12 mouse cellular contexts compared by ENCODE assay signal in genomic region chr7:144684947-144685346, GRCm38 (mm10).
DNase-seq lines count a peak whose midpoint lies in the region; ATAC-seq and TF ChIP-seq lines count a peak whose summit lies in the region.
"Had no signal": no experiment of that assay in that cellular context is flagged by ENCODE, and none has a peak within 500 bp of the region (broad histone marks: within the 10 kb centered on the region; RNA-seq: fewer than 3 reads in every experiment).

No protein-coding gene starts in this region.

- H3K4me3 ChIP-seq in heart, embryonic 11.5 days (ENCODE audit: low read depth, low read length): no peak overlapping the region
- H3K4me3 ChIP-seq in midbrain, embryonic 10.5 days: no peak overlapping the region
- H3K4me3 ChIP-seq in midbrain, embryonic 16.5 days (ENCODE audit: low read depth, low read length): no peak overlapping the region
- no peak overlapping the region for H3K4me3 ChIP-seq in thymus, adult 2 months (ENCODE audit: control insufficient read depth, insufficient read depth, low read length)
- H3K4me3 ChIP-seq: hindbrain, embryonic 12.5 days had no signal

- peaks cover 10% of the 10 kb centered on the region for H3K4me1 ChIP-seq in heart, embryonic 11.5 days (ENCODE audit: control insufficient read depth, insufficient read depth, low read length)
- H3K4me1 ChIP-seq in midbrain, embryonic 10.5 days: peaks cover 25% of the 10 kb centered on the region
- no peaks in the 10 kb centered on the region for H3K4me1 ChIP-seq in midbrain, embryonic 16.5 days (ENCODE audit: control insufficient read depth, insufficient read depth, low read length)
- no peaks in the 10 kb centered on the region for H3K4me1 ChIP-seq in thymus, adult 2 months (replicated peaks; ENCODE audit: control insufficient read depth, insufficient read depth, low read length)

- H3K27me3 ChIP-seq in heart, embryonic 11.5 days (ENCODE audit: control insufficient read depth, insufficient read depth, low read length): peaks cover 12% of the 10 kb centered on the region
- peaks cover 16% of the 10 kb centered on the region for H3K27me3 ChIP-seq in midbrain, embryonic 10.5 days (ENCODE audit: low read depth, poor library complexity, severe bottlenecking)
- H3K27me3 ChIP-seq in midbrain, embryonic 16.5 days (ENCODE audit: control insufficient read depth, insufficient read depth, low read depth, low read length): peaks cover under 1% of the 10 kb centered on the region; the same call in 1 of the 2 replicates
- H3K27me3 ChIP-seq in thymus, adult 2 months (ENCODE audit: control insufficient read depth, insufficient read depth, low read length): no peaks in the 10 kb centered on the region

- no peak overlapping the region for H3K9ac ChIP-seq in heart, embryonic 11.5 days (ENCODE audit: low read depth, low read length)
- H3K9ac ChIP-seq in midbrain, embryonic 16.5 days (ENCODE audit: low read depth, low read length): no peak overlapping the region
- H3K9ac ChIP-seq: hindbrain, embryonic 12.5 days had no signal

- no peaks in the 10 kb centered on the region for H3K36me3 ChIP-seq in heart, embryonic 11.5 days (ENCODE audit: control insufficient read depth, insufficient read depth, low read length)
- peaks cover 54% of the 10 kb centered on the region for H3K36me3 ChIP-seq in midbrain, embryonic 10.5 days
- H3K36me3 ChIP-seq in midbrain, embryonic 16.5 days (ENCODE audit: control insufficient read depth, insufficient read depth, low read length): no peaks in the 10 kb centered on the region
- no peaks in the 10 kb centered on the region for H3K36me3 ChIP-seq in thymus, adult 2 months (ENCODE audit: control insufficient read depth, insufficient read depth, low read length)
- H3K36me3 ChIP-seq: hindbrain, embryonic 12.5 days had no signal

- H3K9me3 ChIP-seq in heart, embryonic 11.5 days (replicated peaks; ENCODE audit: control insufficient read depth, low read length): no peaks in the 10 kb centered on the region
- H3K9me3 ChIP-seq in midbrain, embryonic 10.5 days (replicated peaks): peaks cover 6% of the 10 kb centered on the region; the same call in 1 of the 2 replicates
- no peaks in the 10 kb centered on the region for H3K9me3 ChIP-seq in midbrain, embryonic 16.5 days (replicated peaks; ENCODE audit: control insufficient read depth, low read length, poor library complexity, severe bottlenecking)
- H3K9me3 ChIP-seq: hindbrain, embryonic 12.5 days had no signal

- H3K4me2 ChIP-seq in heart, embryonic 11.5 days: no peak overlapping the region
- H3K4me2 ChIP-seq in midbrain, embryonic 16.5 days (ENCODE audit: low read length): no peak overlapping the region
- H3K4me2 ChIP-seq: hindbrain, embryonic 12.5 days had no signal

- no peak for DNase-seq in heart, adult 18-20 months
- no peak for DNase-seq in midbrain, embryonic 10.5 days (ENCODE audit: low spot score)
- DNase-seq in fibroblast of lung, adult 2 months (ENCODE audit: low read depth): peak; percentile 90
- no peak for DNase-seq in embryo, embryonic 10 days (ENCODE audit: low spot score)
- DNase-seq in thymus, adult 2 months: no peak
- DNase-seq: cerebellum, adult 9-11 months; liver had no signal

- TF ChIP-seq POLR2A in thymus, adult 2 months (IDR thresholded peaks at IDR 0.05; ENCODE audit: control insufficient read depth, extremely low read depth, insufficient read depth, low read length, poor library complexity): no peak

- 45% methylated on average over 4 of the region's 4 CpGs for WGBS in heart, embryonic 11.5 days (ENCODE audit: insufficient replicate concordance)
- 74% methylated on average over 4 of the region's 4 CpGs for WGBS in midbrain, embryonic 10.5 days
- 63% methylated on average over 4 of the region's 4 CpGs for WGBS in midbrain, embryonic 16.5 days
- 19% methylated on average over 4 of the region's 4 CpGs for WGBS in thymus, adult 2 months

- ATAC-seq in heart, embryonic 11.5 days (replicated peaks; ENCODE audit: insufficient number of reproducible peaks, low FRiP score, low TSS enrichment): no peak
- ATAC-seq in midbrain, embryonic 16.5 days: no peak
- ATAC-seq: intestine, postnatal 0 days had no signal

- no peak for TF ChIP-seq CTCF in thymus, adult 2 months (IDR thresholded peaks at IDR 0.05; ENCODE audit: borderline replicate concordance, control insufficient read depth, extremely low read depth, insufficient read depth, low read length, poor library complexity)

- peak overlapping the region; percentile 22; the same call in 1 of the 2 replicates for H3K27ac ChIP-seq in heart, embryonic 11.5 days (ENCODE audit: low read depth, low read length)
- H3K27ac ChIP-seq in midbrain, embryonic 10.5 days (replicated peaks): peak overlapping the region; percentile 28
- H3K27ac ChIP-seq in midbrain, embryonic 16.5 days (ENCODE audit: low read length): no peak overlapping the region
- no peak overlapping the region for H3K27ac ChIP-seq in thymus, adult 2 months (ENCODE audit: control insufficient read depth, insufficient read depth, low read length)
- H3K27ac ChIP-seq: hindbrain, embryonic 12.5 days; macrophage had no signal

Comparison
In these comparisons a context has a peak if more than half of its experiments do, and no peak if none do; other contexts are left out.
1. H3K27ac ChIP-seq: peak in heart, embryonic 11.5 days (single experiment) and midbrain, embryonic 10.5 days (single experiment); none in midbrain, embryonic 16.5 days (single experiment) and thymus, adult 2 months (single experiment).